In genomic region chr4:135246444-135246843, GRCm38 (mm10) we compare ENCODE assay signal across 17 mouse cellular contexts. TPM values are rescaled to one million over a fixed set of nuclear protein-coding genes. Genes with fewer than 3 reads are reported as not detected.
DNase-seq lines count a peak whose midpoint lies in the region; ATAC-seq and TF ChIP-seq lines count a peak whose summit lies in the region.
"Had no signal": no experiment of that assay in that cellular context is flagged by ENCODE, and none has a peak within 500 bp of the region (broad histone marks: within the 10 kb centered on the region; RNA-seq: fewer than 3 reads in every experiment).

No protein-coding gene starts in this region.

- no peak overlapping the region for H3K4me3 ChIP-seq in forebrain, embryonic 10.5 days
- no peak overlapping the region for H3K4me3 ChIP-seq in forebrain, embryonic 11.5 days (ENCODE audit: low read depth, low read length)
- no peak overlapping the region for H3K4me3 ChIP-seq in kidney, adult 2 months (ENCODE audit: insufficient read depth, low read depth, low read length)
- no peak overlapping the region for H3K4me3 ChIP-seq in myocyte
- H3K4me3 ChIP-seq: forebrain, embryonic 15.5 days; hindbrain, embryonic 15.5 days; limb, embryonic 13.5 days; neural tube, embryonic 13.5 days had no signal

- no peak overlapping the region for H3K4me2 ChIP-seq in forebrain, embryonic 11.5 days (ENCODE audit: low read depth, low read length, severe bottlenecking)
- peak overlapping the region; percentile 67 for H3K4me2 ChIP-seq in myocyte (ENCODE audit: low read depth)
- H3K4me2 ChIP-seq: forebrain, embryonic 15.5 days; hindbrain, embryonic 15.5 days; neural tube, embryonic 13.5 days had no signal

- no peak overlapping the region for H3ac ChIP-seq in myocyte (ENCODE audit: control insufficient read depth, insufficient read length)

- WGBS in forebrain, embryonic 10.5 days: 83% methylated on average over 2 of the region's 2 CpGs
- WGBS in forebrain, embryonic 11.5 days: 78% methylated on average over 2 of the region's 2 CpGs
- WGBS in kidney, adult 2 months: 53% methylated on average over 2 of the region's 2 CpGs

- peaks cover 8% of the 10 kb centered on the region for H3K9me3 ChIP-seq in forebrain, embryonic 10.5 days
- H3K9me3 ChIP-seq in forebrain, embryonic 11.5 days (ENCODE audit: control insufficient read depth, low read length): no peaks in the 10 kb centered on the region; the same call in 1 of the 2 replicates
- H3K9me3 ChIP-seq: forebrain, embryonic 15.5 days; hindbrain, embryonic 15.5 days; limb, embryonic 13.5 days; neural tube, embryonic 13.5 days had no signal

- ATAC-seq in forebrain, embryonic 11.5 days (replicated peaks; ENCODE audit: low FRiP score): no peak
- ATAC-seq in frontal cortex, adult (ENCODE audit: low TSS enrichment): no peak
- ATAC-seq: CD4-positive, CD25-positive, alpha-beta regulatory T cell, adult 4 months; forebrain, embryonic 15.5 days had no signal

- TF ChIP-seq POLR2A in kidney, adult 2 months (IDR thresholded peaks at IDR 0.05; ENCODE audit: low read depth, low read length): no peak
- no peak for TF ChIP-seq POLR2A in myocyte (IDR thresholded peaks at IDR 0.05; ENCODE audit: insufficient read length, low read depth)

- peaks cover 48% of the 10 kb centered on the region for H3K4me1 ChIP-seq in forebrain, embryonic 10.5 days
- H3K4me1 ChIP-seq in forebrain, embryonic 11.5 days (replicated peaks; ENCODE audit: control insufficient read depth, insufficient read depth, low read length): peaks cover 8% of the 10 kb centered on the region; the same call in 1 of the 2 replicates
- H3K4me1 ChIP-seq in kidney, adult 2 months (ENCODE audit: control insufficient read depth, insufficient read depth, low read length): peaks cover 51% of the 10 kb centered on the region

- no peak overlapping the region for H3K9ac ChIP-seq in forebrain, embryonic 11.5 days (ENCODE audit: low read length)
- H3K9ac ChIP-seq: forebrain, embryonic 15.5 days; hindbrain, embryonic 15.5 days; limb, embryonic 13.5 days; neural tube, embryonic 13.5 days had no signal

- 0 out of 2 replicates have a peak overlapping the region, but pooled peaks have one; percentile 51 for H3K27ac ChIP-seq in forebrain, embryonic 10.5 days
- no peak overlapping the region for H3K27ac ChIP-seq in forebrain, embryonic 11.5 days (ENCODE audit: low read depth, low read length)
- H3K27ac ChIP-seq in kidney, adult 2 months (ENCODE audit: insufficient read depth, low read depth, low read length): peak overlapping the region; percentile 70
- H3K27ac ChIP-seq: forebrain, embryonic 15.5 days; hindbrain, embryonic 15.5 days had no signal

- TF ChIP-seq CTCF in kidney, adult 2 months (conservative IDR thresholded peaks at IDR 0.05; ENCODE audit: insufficient read depth, insufficient read length, low read depth, low read length): no peak

- H3K27me3 ChIP-seq in forebrain, embryonic 10.5 days (ENCODE audit: poor library complexity, severe bottlenecking): no peaks in the 10 kb centered on the region
- no peaks in the 10 kb centered on the region for H3K27me3 ChIP-seq in forebrain, embryonic 11.5 days (ENCODE audit: control insufficient read depth, insufficient read depth, low read length)
- no peaks in the 10 kb centered on the region for H3K27me3 ChIP-seq in kidney, adult 2 months (replicated peaks; ENCODE audit: control insufficient read depth, insufficient read depth, low read length)
- H3K27me3 ChIP-seq in myocyte (ENCODE audit: control insufficient read depth, insufficient read depth, insufficient read length): no peaks in the 10 kb centered on the region
- H3K27me3 ChIP-seq: forebrain, embryonic 15.5 days; hindbrain, embryonic 15.5 days; limb, embryonic 13.5 days; neural tube, embryonic 13.5 days had no signal

- DNase-seq in forebrain, embryonic 10.5 days (ENCODE audit: extremely low spot score, low spot score): no peak
- DNase-seq in forebrain, embryonic 11.5 days (ENCODE audit: low spot score): no peak
- peak; percentile 77 for DNase-seq in kidney, adult 2 months
- no peak for DNase-seq in kidney, postnatal 10 days
- peak; percentile 49 to 69 for DNase-seq in kidney, postnatal 36 days
- no peak for DNase-seq in cerebellum, adult 11 months
- DNase-seq: adrenal gland, adult 8-10 months; cerebellum, postnatal 25 days; right cerebral cortex, postnatal 4 days; thymus, postnatal 25 days had no signal

- peaks cover 100% of the 10 kb centered on the region for H3K79me2 ChIP-seq in myocyte (ENCODE audit: control insufficient read depth, insufficient read depth)

- H3K36me3 ChIP-seq in forebrain, embryonic 10.5 days (replicated peaks): peaks cover 39% of the 10 kb centered on the region
- no peaks in the 10 kb centered on the region; the same call in 1 of the 2 replicates for H3K36me3 ChIP-seq in forebrain, embryonic 11.5 days (ENCODE audit: control insufficient read depth, insufficient read depth, low read length)
- H3K36me3 ChIP-seq in kidney, adult 2 months (ENCODE audit: control insufficient read depth, insufficient read depth, low read length): no peaks in the 10 kb centered on the region
- peaks cover 22% of the 10 kb centered on the region for H3K36me3 ChIP-seq in myocyte (ENCODE audit: control insufficient read depth, insufficient read depth)
- H3K36me3 ChIP-seq: forebrain, embryonic 15.5 days; hindbrain, embryonic 15.5 days; neural tube, embryonic 13.5 days had no signal

TF ChIP-seq in myocyte, 11 proteins besides CTCF, POLR2A, EP300 and RAD21:
- TF ChIP-seq MAX (IDR thresholded peaks at IDR 0.05; ENCODE audit: low read depth) (no peak), USF1 (IDR thresholded peaks at IDR 0.05; ENCODE audit: low read depth) (no peak), TCF12 (IDR thresholded peaks at IDR 0.05; ENCODE audit: insufficient read depth, poor library complexity, severe bottlenecking) (no peak), REST (IDR thresholded peaks at IDR 0.05; ENCODE audit: insufficient read depth, insufficient read length) (no peak), E2F4 (IDR thresholded peaks at IDR 0.05; ENCODE audit: insufficient read depth) (no peak), MYOD1 (IDR thresholded peaks at IDR 0.05; ENCODE audit: control insufficient read depth in 1 of 3, insufficient read length in 2 of 3, low read depth in 2 of 3) (no peak), MYOG (IDR thresholded peaks at IDR 0.05; ENCODE audit: control insufficient read depth in 1 of 3, insufficient read depth in 1 of 3, insufficient read length in 2 of 3, low read depth in 2 of 3) (no peak), POLR2AphosphoS2 (IDR thresholded peaks at IDR 0.05; ENCODE audit: insufficient read length, low read depth) (no peak), SRF (IDR thresholded peaks at IDR 0.05; ENCODE audit: control insufficient read depth, insufficient read length, low read depth) (no peak), CEBPB (IDR thresholded peaks at IDR 0.05; ENCODE audit: insufficient read depth, poor library complexity, severe bottlenecking) (no peak), TCF3 (IDR thresholded peaks at IDR 0.05; ENCODE audit: insufficient read length, low read depth) (no peak)
TF ChIP-seq in myocyte: peak in this region for 0.

RNA-seq across cellular contexts. Expression of gene Clic4, which starts 26.2 kb away (rescaled TPM):
- 210 and 227 TPM in 2 replicates for polyA plus RNA-seq in forebrain, embryonic 10.5 days (2016; fragmentation: Nextera tagmentation; extraction: Ambion mirVana)
- polyA plus RNA-seq in forebrain, embryonic 11.5 days (2014; fragmentation: Nextera tagmentation; extraction: Ambion mirVana): 194 and 195 TPM in 2 replicates
- polyA plus RNA-seq in kidney, adult 2 months (2012; rRNA removed): 86.6 and 91.1 TPM in 2 replicates
- polyA plus RNA-seq in myocyte (2012; fragmentation: generic; extraction: Trizol): 250 TPM

Comparison
In these comparisons a context has a peak if more than half of its experiments do, and no peak if none do; other contexts are left out.
1. DNase-seq: peak in kidney, adult 2 months (single experiment) and kidney, postnatal 36 days (2 of 2); none in forebrain, embryonic 10.5 days (single experiment), forebrain, embryonic 11.5 days (single experiment), kidney, postnatal 10 days (single experiment) and cerebellum, adult 11 months (single experiment).